Mouse (Mus musculus) liver, embryonic 14.5 days (tissue): ENCODE results near the gene Gdpd1.

ENCODE experiments used
- CTCF ChIP-seq: IDR thresholded peaks from 2 replicates; pipeline ENCODE4 v1.5.1; 2016; ENCODE audit warnings: antibody characterized with exemption, low read depth, control low read depth
- EP300 ChIP-seq: IDR thresholded peaks from 2 replicates; pipeline ENCODE4 v1.6.1; 2016; ENCODE audit warnings: antibody characterized with exemption, low read depth

DNA sequence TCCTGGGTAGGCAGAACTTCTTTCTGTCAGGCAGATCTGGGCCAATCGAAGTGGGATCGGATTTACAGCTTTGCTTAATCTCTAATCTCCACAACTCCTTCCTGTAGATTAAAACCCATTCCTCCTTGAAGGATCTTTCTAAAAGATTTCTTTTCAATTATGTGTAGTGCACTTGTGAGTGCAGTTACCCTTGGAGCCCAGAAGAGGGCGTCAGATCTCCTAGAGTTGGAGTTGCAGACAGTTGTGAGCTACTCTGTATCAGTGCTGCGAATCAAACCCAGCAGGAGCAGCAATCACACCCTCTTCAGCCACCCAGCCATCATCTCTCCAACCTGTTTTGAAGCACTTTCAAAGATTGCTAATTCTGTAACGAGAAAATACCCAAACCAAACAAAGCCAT, 53.4 kb downstream of the Gdpd1 start:
- TF ChIP-seq CTCF: no peak
- no peak for TF ChIP-seq EP300
